Mouse (Mus musculus): ENCODE results near the gene Btnl10.
A peak's percentile ranks its signal among the peaks of the same experiment; 100 is the strongest.

Gene Btnl10

DNA sequence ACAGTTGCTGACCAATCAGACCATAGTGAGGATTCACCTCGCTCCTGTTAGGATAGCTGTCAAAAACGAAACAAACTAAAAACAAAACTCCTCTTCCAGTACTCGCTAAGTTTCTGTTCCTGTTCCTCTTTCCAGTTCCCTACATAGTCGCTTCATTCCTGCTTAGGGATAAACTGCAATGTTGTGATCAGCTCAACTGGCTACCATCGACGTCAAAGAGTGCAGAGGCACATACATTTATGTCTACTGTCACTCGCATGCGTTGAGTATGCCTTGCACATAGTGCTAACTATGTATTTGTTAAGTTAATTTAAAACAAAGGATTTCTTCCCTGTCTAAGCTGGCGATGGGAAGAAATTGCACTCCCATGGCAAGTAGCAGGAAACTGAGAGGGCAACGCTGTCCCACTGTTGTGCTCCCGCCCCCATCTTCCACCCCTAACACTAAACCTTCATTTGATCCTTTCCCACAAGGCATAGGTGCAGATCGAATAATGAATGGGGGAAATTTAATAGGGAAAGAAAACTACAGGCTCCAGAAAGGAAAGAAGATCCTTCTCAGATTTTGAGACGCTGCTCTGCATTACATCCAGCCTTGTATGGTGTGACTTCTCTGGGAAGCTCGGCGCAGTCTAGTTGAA, 41.6 kb downstream of the Btnl10 start:
- no peak for DNase-seq (ENCODE audit: low spot score)

DNA sequence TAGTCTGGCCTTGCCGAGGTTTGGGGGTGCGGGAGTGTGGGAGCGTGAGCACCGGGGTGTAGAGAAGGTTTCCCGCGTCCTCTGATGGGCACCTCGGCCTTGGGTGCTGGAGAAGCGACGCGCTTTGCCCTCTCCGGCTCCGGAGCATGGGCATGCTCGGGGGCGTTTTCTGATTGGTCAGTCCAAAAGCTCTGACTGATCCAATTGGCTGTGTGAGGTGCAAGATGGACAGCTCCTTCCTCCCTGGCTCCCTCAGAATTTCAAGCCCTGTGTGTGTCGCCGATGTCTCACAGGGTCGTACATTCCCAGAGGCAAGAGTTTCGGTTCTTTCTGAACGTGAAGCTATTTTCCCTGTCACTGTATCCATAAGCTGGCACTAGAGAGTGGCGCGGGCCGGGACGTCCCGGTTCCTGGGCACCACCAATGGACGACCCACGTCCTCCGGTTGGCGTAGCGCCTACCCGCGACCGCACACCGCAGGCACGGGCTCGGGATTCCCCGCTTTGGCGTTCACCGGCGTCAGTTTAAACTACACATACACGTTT, 42.3 kb downstream of the Btnl10 start:
- DNase-seq (ENCODE audit: low spot score), result peak; percentile 65

DNA sequence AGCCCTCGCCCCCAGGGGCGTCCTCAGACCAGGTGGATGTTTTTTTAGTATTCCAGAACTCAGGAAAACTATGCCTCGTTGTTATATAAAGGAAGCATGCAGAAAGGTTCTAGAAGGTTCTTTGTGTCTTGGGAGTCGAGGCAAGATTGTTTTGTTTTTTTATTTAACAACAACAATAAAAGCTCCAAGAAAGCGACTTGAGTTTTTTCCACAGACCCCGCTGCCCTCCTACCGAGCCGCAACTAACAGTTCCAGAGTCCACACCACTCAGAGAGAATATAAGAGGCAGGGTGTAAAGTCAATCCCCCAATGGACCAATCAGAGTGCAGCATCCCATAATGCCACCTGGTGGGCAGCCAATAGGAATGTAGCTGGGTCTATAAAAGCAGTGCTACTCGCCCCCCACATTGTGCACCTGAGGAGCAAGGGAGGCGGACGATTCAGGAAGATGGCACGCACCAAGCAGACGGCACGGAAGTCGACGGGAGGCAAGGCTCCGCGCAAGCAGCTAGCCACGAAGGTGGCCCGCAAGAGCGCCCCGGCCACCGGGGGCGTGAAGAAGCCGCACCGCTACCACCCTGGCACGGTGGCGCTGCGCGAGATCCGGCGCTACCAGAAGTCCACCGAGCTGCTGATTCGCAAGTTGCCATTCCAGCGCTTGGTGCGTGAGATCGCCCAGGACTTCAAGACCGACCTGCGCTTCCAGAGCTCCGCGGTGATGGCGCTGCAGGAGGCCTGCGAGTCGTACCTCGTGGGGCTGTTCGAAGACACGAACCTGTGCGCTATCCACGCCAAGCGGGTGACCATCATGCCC, 43.9 kb downstream of the Btnl10 start:
- DNase-seq (ENCODE audit: low spot score), result no peak

DNA sequence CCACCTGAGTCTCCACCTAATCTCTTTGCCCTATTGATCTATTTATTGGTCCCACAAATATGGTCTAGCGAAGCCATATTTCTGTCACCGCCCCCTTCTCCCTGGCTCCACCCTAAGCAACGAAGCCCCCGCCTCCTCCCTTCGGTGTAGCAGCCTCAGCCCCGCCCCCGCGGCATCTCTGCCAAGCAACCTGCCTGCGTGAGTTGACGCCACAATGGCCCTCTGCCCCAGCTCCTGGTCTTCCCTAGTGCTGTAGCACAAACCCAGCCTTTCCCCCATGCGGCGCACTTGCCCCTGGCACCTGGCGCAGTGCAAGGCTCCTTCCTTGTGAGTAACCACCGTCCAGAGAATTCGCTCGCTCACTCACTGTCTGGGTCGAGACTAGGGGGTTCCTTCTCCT, 45.8 kb downstream of the Btnl10 start:
- peak; percentile 39 for DNase-seq (ENCODE audit: low spot score)

DNA sequence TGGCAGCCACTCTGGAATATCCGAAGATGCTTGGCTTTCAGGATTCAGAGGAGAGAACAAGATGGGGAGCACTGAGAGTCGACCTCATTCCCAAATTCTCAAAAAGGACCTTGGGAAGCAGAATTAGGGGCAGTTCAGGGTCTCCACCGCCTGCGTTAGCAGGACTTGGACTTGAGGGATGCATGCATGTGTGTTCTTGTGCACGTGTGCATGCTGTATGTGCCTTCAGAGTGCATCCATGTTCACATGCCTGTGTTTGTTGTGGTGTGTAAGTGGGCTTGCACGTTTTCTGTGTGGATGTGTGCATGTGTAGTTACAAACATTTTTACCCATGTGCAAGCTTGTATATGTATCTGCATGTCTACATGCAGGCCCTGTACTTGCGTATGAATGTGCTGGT, 46.5 kb downstream of the Btnl10 start:
- no peak for DNase-seq (ENCODE audit: low spot score)

DNA sequence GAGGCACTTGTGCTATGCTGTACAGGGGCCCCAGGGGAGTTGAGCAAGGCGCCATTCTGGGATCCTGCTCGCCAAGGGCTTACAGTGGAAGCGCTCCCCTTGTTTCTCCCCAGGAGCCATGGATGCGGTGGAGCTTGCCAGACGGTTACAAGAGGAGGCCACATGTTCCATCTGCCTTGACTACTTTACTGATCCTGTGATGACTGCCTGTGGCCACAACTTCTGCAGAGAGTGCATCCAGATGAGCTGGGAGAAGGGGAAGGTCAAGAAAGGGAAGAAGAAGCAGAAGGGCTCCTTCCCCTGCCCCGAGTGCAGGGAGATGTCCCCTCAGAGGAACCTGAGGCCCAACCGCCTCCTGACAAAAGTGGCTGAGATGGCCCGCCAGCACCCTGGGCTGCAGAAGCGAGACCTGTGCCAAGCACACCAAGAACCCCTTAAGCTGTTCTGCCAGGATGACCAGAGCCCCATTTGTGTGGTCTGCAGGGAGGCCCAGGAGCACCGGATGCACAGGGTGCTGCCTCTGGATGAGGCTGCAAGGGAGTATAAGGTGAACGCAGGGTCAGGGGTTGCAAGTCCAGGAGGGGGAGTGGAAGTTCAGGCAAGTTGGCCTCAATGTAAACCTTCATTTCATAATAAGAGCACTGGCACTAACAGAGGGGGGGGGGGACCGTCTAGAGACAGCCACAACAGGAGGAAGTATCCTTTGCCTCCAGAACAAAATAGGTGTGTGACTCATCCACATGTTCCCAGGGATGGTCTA, 47.5 kb downstream of the Btnl10 start:
- no peak for DNase-seq (ENCODE audit: low spot score)

DNA sequence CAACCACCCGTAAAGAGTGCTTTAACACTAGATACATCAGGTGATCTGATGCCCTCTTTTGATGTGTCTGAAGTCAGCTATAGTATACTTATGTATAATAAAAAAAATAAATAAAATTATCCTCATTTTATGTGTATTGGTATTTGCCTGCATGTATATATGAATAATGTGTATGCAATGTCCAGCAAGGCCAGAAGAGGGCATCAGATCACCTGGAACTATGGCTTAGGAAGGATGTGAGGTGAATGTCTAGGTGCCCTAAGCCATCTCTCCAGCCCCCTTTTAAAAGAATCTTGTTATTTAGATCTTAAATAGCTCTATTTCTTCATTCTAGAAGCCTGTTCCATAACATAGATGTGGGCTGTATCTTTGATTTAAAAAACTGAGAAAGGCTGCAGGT, 49.6 kb downstream of the Btnl10 start:
- DNase-seq (ENCODE audit: low spot score), result no peak

DNA sequence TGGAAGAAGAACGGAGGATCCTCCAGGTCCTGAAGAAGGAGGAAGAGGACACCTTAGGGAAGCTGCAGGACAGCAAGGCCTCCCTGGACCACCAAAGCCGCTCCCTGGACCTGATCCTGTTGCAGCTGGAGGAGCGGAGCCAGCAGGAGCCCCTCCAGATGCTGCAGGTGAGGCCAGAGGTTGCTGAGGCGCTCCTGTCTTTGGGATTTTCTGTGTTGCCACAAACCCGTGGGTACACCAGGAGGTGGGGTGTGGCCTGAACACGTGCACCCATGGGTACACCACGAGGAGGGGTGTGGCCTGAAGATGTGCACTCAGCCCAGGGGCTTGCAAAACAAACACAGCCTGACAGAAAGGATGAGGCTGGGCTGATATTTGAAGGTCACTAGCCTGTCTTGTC, 50.8 kb downstream of the Btnl10 start:
- no peak for DNase-seq (ENCODE audit: low spot score)

DNA sequence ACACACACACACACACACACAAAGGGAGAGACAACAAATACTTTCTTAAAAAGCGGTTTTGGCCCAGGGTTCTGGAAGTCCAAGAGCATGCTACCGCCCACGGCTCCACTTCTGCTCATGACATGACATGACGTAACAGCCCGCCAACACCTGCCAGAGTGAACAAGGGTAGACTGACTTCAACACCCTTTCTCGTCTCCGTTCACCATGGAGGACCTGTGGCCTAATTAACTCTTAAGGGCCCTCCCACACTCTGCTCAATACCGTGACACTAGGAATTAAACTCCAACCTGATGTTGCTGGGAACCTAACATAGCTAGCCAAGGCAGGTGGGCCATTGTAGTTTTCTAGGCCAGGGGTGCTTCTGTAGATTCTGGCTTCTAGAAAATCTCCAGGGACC, 51.3 kb downstream of the Btnl10 start:
- no peak for DNase-seq (ENCODE audit: low spot score)

DNA sequence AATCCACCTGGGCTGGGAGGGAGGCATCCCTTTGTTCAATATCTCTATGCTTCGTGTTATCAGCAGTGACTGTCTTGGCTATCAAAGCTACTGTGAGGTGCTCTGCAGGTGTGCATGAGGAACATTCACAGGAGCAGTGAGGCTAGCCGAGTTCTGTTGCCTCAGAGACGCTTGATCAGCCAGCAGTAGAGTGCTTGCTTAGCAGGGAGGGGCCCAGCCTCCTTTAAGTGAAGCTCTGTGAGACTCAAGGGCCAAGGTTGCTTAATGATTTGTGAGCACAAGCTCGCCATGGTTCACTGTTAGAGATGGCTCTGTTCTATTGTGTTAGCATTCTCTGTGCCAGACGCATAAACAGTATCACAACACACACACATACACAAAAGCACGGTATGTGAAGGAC, 52.0 kb downstream of the Btnl10 start:
- DNase-seq (ENCODE audit: low spot score), result no peak

DNA sequence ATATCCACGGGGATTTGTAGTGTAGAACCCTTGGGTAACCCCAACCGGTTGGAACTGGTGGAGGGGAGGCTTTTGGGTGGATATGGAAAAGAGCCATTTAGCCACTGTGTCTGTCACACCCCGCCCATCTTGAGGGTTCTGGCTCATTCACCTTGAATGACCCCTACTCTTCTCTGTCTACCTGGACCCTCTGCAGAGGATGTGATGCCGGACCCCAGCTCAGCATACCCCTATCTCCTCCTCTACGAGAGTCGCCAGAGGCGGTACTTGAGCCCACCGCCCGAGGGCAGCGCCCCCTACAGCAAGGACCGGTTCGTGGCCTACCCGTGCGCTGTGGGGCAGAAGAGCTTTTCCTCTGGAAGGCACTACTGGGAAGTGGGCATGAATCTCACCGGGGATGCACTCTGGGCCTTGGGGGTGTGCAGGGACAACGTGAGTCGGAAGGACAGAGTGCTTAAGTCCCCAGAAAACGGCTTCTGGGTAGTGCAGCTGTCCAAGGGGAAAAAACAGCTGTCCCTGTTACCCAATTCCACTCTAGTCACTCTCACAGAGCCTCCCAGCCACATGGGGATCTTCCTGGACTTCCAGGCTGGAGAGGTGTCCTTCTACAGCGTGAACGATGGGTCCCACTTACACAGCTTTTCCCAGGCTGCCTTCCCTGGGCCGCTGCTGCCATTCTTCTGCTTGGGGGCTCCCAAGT, 53.3 kb downstream of the Btnl10 start:
- DNase-seq (ENCODE audit: low spot score), result no peak

DNA sequence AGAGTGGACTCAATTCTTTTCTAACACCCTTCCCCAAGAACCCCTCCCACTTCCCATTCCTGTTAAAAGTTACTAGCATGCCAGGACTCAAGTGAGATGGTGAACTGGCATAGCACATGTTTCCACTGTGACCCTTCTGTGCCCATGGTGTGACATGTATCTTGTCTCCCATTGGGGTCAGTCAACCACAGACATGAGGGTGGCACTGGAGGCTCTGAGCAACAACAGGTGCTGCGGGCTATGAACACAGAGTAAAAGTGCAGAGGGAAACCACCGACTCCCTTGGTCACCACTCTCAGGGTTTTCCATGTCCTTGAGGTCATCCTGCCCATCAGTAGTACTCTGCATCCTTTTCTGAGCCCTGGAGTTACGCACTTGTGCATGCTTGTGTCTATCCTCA, 54.1 kb downstream of the Btnl10 start:
- no peak for DNase-seq (ENCODE audit: low spot score)

DNA sequence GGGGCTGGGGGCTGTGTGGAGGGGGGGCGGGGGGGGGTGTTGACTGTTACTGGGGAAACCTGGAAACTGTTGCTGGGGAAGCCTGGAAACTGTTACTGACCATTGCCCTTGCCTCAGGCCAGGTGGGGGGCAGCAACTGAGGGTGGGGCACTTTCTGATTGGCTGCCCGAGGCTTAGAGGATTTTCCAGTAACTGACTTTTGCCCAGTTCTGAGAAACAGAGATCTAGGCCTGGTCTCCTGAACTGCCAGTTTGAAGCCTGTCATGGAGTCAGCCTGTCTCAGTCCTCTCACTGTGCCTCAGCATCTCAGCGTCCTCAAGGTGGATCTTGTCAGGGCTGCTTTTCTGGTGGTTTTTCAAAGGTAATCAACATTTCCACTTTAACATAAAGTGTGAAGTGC, 56.7 kb downstream of the Btnl10 start:
- DNase-seq (ENCODE audit: low spot score), result no peak
